Mouse (Mus musculus) thymus, postnatal 36 days (tissue): Measurements from ENCODE around the gene St6galnac4.

ENCODE experiments used
- DNase-seq, 2 experiments: peaks; one replicate each; pipeline ENCODE4 v3.0.0; 2022; ENCODE audit warnings: mixed read lengths in 2 of 2

St6galnac4 gene

DNA sequence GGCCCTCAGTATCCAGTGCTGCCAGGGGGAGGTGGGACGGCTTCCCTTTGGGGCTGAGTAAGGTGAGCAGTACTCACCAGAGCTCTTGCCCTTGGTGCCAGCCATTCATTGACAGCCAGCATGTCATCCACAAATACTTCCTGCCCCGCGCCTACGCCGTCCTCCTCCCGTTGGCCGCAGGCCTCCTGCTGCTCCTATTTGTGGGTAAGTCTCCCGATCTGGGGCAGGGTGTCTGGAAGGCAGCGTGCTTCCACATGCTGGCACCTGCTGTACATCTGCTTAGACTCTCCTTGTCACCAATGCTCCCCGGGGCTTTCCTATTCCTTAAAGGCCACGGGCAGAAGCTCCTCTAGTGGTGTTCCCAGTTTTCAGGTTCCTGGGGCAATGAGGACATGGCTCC is 14.7 kb upstream of the St6galnac4 start:
- no peak for DNase-seq

DNA sequence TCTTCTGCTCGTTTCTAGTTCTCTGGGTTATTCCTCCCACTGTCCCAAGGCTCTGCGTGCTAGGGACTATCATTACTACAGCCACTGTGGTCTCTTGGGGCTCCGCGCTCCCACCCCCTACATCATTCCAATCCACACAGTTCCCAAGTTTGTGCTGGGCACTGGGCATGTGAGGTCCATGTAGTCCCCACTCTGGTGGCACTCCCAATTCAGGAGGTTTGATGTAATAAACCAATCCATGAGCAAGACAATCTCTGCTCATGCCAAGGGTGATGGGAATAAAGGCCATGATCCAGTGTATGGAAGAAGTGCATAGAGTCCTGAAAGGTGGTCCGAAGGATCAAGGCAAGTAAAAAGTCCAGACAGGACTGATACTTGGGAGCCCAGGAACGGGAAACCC is 12.4 kb upstream of the St6galnac4 start, which contains the start of gene Pip5kl1:
Pip5kl1 (plus strand) TSS at position 301 of the 400 bp plus-strand sequence.
- DNase-seq: no peak

DNA sequence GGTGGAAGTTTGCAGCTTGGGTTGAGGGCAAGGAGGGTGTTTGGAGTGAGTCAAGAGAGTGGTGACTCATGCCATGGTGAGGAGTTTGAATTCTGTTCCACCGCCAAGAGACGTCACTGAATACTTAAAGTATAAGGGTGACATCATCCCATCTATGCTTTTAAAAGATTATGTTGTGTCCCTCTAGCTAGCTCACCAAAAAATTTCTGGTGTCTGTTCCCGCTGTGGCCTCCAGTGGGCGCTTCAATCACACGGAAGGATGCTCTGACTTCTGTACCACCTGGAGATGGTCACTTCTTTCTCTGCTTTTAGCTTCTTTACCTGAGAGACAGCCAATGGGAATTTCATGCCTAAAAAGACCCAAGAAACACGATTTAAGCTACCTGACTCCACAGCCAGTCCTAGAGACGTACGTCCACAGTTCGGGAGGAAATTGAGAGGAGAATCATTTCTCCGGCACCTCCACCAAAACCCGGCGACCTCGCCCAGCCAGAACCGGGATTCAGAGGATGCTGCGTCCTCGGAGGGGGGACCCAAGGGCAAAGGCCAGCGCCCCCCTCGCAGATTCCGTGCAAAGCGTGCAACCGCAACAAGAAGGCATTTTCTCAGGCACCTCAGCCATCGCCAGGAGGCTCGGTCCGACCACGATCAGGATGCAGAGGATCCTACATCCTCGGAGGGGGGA is 11.9 kb upstream of the St6galnac4 start:
- DNase-seq: peak; percentile 66 to 68

DNA sequence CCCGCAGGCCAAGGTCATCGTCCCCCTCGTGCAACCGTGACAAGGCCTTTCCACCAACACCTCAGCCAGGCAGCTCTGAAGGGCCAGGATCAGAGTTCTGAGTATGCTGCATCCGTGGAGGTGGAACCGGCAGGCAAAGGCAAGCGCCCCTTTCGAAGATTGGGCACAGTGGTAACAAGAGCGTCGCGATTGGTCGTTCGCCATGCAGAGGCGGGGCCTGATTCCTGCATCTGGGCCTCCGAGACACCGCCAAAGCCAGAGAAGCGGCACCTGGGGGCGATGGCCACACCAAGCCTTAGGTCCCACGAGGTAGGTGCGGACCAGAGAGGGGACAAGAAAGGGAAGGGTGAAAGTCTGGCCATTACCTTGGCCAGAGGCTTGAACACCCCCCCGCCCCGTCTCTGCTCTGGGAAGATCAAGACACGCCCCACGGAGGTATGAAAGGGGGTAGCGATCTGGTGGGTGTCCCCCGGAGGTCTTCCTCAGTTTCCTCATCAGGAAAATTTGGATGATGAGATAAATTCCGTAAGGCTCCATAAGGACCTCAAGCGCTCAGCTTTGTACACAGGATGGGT is 11.2 kb upstream of the St6galnac4 start, which contains the start of gene 9430097D07Rik:
9430097D07Rik (minus strand) TSS at position 99 of the 575 bp plus-strand sequence.
- DNase-seq: peak; percentile 48 to 67

DNA sequence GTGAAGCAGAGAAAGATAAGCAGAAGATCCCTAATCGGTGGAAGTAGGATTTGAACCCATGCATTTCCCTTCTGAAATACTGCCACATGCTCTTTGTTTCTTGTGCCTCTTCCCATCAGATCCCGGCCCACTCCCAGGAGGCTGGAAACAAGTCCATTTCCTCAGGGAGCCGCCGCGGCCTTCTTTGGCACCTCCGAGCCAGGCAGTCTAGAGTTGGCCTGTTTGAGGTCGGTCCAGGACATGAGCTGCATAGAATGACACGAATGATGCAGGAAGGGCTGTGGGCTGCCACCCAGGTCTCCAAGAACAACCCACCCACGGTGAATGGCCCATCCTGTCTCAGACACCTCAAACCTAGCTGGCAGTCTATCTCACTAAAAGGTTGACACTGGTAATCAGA is 10.4 kb upstream of the St6galnac4 start:
- DNase-seq: no peak

DNA sequence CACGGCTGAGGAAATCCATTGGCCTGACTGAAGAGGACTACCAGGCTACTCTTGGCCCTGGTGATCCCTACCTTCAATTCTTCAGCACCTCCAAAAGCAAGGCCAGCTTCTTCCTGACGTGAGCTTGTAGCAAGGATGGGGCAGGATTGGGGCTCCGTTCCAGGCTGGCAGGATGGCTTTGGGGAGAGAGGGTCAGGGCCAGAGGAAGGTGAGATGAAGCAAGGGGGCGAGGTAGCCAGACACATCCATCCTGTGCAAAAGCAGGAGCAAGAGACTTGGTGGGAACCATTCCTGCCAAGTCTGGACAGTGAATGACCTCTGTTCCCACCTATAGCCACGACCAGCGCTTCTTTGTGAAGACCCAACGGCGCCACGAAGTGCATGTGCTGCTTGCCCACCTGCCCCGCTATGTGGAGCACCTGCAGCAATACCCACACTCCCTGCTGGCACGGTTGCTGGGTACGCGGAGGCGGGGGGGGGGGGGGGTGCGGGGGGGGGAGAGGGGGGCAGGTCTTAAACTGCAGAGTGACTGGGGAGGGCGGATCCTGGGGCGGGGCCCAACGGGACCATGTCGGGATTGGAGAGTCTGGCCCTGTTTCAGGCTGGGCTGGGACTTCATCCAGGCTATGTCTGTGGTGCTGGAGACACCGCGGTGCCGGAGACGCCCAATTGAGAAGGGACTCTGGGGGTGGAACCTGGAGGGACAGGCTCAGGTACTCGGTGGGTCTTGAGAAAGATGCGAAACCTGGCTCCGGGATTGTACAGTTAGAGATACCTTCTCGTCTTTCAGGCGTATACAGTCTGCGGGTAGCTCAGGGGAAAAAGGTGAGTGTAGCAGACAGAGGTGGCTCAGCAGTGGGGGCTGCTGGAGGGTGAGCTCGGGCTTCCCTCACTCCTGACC is 8.5 kb upstream of the St6galnac4 start:
- no peak for DNase-seq

DNA sequence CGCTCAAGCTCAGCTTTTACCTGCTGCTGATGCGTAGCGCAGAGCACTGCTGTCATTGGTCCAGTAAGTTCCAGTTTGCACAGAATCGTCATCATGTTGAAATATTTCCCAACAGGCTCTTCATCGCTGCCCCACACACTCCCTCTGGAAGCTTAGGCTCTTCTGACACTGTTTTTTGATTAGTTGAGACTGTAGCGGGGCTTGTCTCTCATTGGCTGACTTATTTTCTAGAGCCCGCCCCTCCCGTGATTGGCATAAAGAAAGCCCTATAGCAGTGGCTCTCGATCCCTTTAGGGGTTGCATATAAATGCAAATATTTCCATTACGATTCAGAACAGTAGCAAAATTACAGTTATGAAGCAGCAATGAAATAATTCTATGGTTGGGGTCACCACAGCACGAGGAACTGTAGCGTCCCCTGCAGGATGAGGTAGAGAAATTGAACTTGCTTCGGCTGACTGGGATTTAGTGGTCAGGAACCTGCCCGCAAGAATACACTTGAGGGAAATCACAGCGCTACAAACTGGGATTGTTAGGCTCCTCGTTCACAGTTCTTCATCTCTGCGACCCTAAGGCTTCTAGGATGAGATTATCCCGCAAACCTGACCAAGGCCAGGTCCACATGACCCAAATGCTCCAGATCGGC is 5.3 kb upstream of the St6galnac4 start:
- DNase-seq: no peak

DNA sequence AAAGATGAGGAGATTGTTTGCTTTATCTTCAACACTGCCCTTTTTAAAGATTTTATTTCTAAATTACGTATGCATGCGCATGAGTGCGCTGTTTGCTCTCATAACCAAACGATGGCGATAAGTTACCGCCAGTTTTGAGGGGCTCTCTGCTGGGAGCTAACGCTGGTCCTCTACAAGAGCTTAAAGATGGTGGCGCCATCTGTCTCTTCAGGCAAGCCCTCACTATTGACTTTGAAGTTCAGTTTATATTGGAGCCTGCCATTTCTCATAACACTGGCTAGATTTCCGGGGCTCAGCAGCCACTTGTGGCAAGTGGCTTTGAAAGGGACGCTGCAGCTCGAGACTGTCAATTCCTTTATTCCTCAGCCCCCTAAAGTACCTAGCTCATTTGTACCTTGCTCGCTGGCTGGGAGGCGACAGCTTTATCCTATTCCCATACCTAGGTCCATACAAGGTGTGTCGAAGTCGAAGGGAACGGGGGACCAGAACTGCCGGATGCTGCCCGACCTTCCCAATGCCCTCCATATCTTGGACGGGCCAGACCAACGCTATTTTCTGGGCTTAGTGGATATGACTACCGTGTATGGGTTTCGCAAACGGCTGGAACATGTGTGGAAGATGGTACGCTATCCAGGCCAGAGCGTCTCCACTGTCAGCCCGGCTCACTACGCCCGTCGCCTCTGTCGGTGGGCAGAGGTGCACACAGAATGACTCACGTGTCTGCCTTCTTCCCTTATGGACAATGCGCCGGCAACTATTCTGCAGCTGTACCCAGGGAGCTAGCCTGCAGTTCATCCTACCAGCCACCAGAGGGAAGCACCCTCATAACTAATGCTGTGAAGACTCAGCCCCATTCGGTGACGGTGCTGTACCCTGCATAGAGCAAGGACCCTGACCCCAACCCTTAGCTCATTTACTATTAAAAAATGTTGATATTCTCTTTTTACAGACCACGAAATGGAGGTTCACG is 3.8 kb upstream of the St6galnac4 start:
- peak; percentile 69 to 75 for DNase-seq

DNA sequence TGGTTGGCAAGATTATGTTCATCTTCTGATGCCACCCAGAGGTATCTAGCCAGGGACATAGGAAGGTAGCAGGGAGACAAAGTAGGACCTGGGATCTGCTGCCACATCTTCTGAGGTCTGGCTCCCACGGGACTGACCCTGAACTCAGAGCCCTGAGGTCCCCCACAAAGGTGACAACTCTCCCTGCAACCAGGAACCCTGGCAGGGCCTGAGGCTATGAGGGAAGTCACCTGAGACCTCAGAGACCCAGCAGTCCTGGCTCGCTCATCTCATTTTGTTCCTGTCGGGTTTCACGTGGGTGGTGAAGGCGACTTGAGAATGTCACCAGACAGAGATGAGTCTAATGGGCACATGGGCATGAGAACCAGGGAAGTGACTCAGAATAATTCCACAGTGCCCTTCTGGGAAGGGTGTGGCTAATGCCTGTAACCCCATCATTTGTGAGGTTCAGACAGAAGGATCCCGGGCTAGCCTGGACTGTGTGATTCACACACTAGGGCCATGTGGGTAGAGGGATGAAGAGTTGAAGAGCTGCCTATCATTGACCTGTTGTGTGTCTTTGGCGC is 1.7 kb upstream of the St6galnac4 start:
- no peak for DNase-seq

DNA sequence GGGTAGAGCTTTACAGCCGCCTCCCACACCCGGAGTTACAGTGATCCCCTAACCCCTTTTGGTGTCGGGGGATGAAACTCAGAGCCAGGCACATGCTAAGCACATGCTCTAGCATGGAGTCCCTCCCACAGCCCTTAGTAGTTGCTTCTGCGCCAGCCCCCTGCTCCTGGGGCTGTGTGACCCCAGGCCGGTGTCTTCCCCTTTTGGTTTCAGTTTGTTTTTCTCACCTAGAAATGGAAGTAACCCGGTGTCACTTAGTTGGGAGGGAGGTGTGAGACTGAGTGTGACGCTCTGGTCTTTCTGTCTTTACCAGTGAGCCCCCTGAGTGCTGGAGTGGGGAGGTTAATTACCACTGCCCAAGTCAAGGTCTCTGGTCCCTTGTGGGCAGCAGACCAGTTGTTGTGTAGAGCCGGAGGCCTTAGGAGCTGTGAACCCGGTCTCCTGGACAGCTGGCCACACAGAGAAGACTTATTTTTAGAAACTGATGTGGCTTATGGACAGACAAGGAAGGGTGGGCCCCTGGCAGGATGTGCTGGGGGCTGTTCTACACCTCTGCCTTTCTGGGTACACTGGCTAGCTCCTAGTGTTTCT is 931 bp downstream of the St6galnac4 start:
- DNase-seq: peak in 1 of 2 experiments; percentile 45

DNA sequence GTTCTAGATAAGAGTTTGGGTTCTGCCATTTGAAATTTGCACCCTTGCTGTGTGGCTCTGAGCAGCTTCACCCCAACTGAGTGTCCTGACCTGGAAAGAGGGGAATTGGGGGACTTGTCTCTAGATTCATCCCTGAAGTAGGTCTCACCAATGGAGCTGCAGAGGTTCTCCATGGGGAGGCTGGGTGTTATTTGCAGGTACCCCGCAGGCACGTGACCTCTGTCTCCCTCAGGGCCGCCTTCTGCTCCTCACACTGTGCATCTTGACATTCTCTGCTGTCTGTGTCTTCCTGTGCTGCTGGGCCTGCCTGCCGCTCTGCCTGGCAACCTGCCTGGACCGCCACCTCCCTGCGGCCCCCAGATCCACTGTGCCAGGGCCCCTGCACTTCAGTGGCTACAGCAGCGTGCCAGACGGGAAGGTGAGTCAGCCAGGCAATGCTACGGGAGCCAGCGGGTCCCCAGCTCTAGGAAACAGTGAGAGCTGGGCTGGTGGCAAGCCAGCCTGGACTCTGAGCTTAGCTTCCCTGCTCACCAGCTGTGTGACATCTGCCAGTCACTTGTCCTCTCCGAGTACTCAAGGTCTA is 2.4 kb downstream of the St6galnac4 start:
- DNase-seq: no peak

DNA sequence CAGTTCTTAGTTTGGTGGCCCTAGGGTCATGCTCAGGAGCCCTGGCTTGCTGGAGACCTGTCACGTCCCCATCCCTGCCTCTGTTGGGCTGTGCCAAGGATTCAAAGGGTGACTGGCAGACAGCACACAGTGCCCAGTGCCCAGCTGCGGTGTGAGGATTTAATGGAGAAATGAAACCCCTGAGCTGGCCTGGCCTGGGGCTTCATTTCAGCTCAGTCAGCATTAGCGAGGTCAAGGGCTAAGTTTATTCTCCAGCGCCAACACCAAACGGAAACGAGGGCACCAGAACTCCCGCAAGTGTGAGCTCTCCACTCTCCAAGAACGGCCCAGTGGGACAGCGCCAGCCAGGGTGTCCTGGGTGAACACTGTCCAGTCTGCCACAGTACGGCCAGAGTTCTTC is 3.3 kb downstream of the St6galnac4 start:
- no peak for DNase-seq

DNA sequence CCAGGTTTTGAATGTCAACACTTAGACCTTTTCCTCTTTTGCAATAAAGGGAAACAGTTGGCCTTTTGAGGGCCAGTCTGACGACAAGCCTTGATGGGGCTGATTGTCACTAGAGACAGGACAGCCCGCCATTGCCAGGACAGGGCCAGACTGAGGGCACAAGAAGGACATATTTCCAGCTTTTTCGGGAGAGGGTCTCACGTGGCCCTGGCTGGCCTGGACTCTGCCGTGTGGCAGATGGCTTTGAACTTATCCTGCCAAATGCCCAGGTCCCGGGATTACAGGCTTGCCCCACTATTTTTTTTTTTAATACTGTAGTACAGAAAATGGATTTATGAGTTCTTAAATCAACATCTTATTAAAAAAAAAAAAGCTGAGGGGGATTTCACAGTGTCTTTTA is 4.4 kb downstream of the St6galnac4 start:
- no peak for DNase-seq

DNA sequence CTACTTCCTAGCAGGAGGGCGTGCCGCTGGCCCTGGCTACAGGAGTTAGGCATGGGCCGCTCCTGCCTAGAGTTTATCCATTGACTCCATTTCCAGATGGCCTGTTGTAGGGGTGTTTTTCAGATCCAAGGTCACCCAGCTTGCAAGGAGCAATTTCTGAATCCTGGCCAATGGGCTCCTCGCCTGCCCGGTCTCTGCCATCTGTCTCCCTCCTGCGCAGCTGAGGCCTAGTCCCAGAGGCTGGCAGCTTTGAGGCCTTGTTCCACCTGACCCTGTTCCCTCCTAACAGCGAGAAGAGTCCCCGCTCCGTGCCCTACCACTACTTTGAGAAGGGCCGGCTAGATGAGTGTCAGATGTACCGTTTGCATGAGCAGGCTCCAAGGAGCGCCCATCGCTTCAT is 9.8 kb downstream of the St6galnac4 start:
- no peak for DNase-seq

DNA sequence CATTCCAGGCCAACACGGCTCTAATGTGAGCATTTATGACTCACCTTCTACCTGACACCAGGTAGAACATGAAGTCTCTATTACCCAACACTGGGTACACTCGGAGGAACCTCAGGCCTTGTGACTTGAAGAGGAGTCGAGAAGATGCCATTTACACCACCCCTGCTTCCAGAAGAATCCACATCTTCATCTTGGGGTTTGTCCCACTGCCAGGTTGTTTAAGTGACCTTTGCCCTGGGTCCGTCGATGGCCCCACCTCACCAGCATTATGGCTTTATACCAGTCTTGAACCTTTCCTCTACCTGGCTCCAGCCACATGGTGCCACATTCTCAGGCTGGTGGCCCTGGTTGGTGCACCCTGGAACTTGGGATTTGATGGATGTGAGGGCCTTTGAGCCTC is 10.4 kb downstream of the St6galnac4 start:
- no peak for DNase-seq

DNA sequence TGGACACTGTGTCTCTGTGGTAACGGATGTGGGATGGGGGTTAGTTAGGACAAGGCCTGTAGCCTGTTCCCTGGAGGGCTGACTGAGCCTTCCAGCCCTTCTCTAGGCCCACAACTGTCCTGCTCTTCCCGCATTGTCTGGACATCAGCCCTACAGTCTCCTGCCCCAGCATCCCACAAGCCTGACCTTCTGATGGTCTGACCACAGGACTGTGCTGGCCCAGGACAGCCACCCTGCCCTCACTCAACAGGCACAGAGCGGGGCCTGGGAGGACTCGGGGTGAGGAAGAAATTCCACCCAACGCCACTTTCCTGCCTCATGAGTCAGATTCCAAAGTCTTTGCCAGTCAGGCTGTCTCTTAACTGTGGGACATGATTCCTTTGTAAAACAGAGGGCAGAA is 10.8 kb downstream of the St6galnac4 start:
- DNase-seq: no peak

DNA sequence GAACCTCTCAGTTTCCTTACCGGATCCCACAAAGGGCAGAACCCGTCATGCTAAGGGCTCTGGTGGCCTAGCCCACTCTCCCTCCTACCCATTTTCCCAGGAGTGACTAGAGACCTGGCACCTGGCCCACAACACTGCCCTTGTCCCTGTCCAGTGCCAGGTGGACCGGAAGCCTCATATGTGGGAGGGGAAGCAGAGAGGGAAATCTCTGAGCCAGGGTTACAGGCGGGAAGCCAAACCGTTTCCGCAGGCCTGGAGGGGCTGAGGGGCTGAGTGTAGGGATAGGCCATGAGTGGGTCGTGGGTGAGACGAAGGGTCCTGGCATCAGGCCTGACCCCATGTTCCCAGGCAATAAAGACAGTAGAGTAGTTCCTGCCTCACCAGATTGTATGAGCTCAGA is 11.6 kb downstream of the St6galnac4 start:
- no peak for DNase-seq

DNA sequence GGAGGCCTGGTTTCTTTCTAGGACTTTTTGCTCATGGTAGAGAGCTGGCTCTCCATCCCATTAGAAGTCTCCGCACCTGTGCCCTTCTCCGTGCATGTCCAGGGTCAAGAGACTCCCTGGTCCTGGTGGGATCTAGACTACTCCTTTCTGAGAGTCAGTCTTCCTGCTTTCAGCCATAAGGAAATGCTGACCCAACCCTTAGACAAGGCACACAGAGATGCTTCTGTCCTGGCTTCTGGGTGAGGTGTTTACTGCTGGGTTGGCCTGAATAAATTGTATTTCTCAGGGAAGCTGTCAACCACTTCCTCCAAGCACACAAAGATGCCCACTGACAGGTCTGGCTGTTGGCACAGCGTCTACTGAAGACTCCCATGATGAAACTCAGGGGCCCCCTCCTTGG is 12.5 kb downstream of the St6galnac4 start, which contains the start of gene St6galnac6:
St6galnac6 (plus strand) TSS at position 301 of the 400 bp plus-strand sequence.
- DNase-seq: no peak

DNA sequence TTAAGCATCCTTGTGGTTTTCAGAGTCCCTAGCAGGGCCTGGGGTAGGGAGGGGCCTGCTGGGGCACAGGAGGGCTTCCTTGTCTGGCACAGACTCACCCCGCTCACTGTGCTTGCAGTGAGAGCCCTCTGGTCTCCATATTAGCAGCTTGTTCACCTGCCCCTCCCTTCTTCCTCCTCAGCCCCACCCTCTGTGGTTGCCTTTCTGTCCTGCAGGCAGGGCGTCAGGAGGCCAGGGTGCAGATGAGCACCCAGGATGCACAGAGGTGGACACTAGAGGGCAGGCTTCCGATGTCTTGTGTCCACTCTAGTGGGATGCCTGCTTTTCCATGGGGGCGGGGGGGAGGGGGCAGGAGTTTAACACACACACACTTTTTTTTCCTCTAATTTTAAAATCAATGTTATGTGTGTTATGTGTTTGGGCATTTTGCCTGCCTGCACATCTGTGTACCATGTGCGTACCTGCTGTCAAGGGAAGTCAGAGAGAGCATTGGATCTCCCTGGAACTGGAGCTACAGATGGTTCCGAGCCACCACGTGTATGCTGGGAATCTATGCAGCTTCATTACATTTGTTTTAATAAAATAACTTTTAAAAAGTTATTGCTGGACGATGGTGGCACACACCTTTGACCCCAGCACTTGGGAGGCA is 14.6 kb downstream of the St6galnac4 start:
- peak in 1 of 2 experiments; percentile 47 for DNase-seq

DNA sequence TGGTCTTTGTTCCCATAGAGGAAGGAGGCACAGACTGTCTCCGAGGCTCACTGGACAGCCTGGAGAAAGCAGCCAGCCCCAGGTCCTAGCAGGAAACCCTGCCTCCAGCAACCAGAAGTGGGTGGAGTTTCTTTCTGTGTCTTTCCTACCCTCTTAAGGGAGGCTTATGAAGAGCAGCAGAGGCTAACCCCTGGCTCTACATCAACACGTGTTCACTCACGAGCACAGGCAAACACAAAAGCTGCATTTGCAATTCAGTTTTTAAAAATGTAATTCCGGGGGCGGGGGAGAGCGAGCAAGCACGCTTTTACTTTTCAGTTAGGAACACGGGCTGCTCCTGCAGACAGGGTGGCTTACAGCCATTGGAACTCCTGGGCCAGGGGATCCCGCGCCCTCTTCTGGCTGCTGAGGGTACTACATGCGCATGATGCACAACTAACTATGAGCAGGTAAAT is 15.7 kb downstream of the St6galnac4 start:
- DNase-seq: peak; percentile 82 to 89
